Mouse (Mus musculus) frontal cortex, adult (tissue): ENCODE measurements at regions not wholly inside any gene's neighbourhood (a gene's known extent, or its start where the extent isn't known, plus 50 kb on each side); places are given as distances from the start of the nearest gene placed in this dataset.

Experiments
- ATAC-seq: cut with Nextera tagmentation; 2 replicates; pipeline ENCODE4 v1.9.2; 2017; ENCODE audit warnings: mild to moderate bottlenecking, moderate library complexity, mixed read lengths; ENCODE audit not compliant: low TSS enrichment

- ATAC-seq = no peak
Measured at GRCm38 (mm10) chr3:105375820-105376219, 76.3 kb upstream of the Kcnd3 start.

- no peak for ATAC-seq
Measured at GRCm38 (mm10) chr3:105376346-105376745, 75.8 kb upstream of the Kcnd3 start.

- ATAC-seq = no peak
Measured at GRCm38 (mm10) chr3:105380818-105381217, 71.3 kb upstream of the Kcnd3 start.

- ATAC-seq = no peak
Measured at GRCm38 (mm10) chr3:105392611-105393514, 59.3 kb upstream of the Kcnd3 start.
